Mouse (Mus musculus) erythroid progenitor cell, adult 5-6 weeks (primary cell): ENCODE results near the gene Olfr76. TPM values are rescaled to one million over a fixed set of nuclear protein-coding genes. Genes with fewer than 3 reads are reported as not detected.
"Not testable (repeated sequence)": the region's sequence is repeated elsewhere in the genome, so short reads cannot be mapped to it uniquely, and the experiment has no call there.

Experiments
- ATAC-seq: replicated peaks from 2 replicates; pipeline ENCODE4 v1.8.0; 2016; ENCODE audit warnings: moderate number of reproducible peaks, mild to moderate bottlenecking, moderate TSS enrichment, inconsistent platforms; ENCODE audit not compliant: poor library complexity, low FRiP score, severe bottlenecking
- total RNA-seq, 2 experiments: library from RNA; stranded (forward) in 1 of 2; stranded (reverse) in 1 of 2; fragments of 150-400 nt in 1 of 2; fragments of 186-747, 209-891 nt in 1 of 2; gene quantifications; 2 replicates each; pipeline versions ENCODE4 v1.2.3 to v1.2.4; 2015 to 2017; ENCODE audit warnings: low replicate concordance in 2 of 2

Olfr76 gene
- total RNA-seq (2015; ENCODE audit: low replicate concordance) = not detected in 2 replicates
- total RNA-seq (2017; ENCODE audit: low replicate concordance) = not detected in 2 replicates

DNA sequence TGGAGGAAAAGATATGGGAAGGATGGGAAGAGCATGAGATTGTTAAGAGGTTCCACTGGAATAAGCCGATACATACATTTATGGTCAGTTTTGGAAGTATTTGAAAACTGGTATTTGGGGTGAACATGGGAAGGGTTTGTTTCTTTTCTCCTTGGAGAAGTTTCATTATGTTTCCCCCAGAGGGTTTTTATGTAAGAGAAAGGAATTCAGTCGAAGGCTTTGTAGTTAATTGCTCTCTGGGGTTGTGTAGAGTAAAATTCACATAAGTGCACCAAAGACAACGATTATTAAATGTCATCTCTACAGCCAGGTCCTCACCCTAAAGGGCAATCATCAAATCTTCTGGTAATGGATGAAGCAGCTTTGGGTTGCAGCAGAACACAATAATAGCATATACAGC lies at the start of gene Olfr76:
Gene Olfr76, minus strand, starts transcription at position 101 of the 400 bp plus-strand sequence.
- no peak for ATAC-seq

DNA sequence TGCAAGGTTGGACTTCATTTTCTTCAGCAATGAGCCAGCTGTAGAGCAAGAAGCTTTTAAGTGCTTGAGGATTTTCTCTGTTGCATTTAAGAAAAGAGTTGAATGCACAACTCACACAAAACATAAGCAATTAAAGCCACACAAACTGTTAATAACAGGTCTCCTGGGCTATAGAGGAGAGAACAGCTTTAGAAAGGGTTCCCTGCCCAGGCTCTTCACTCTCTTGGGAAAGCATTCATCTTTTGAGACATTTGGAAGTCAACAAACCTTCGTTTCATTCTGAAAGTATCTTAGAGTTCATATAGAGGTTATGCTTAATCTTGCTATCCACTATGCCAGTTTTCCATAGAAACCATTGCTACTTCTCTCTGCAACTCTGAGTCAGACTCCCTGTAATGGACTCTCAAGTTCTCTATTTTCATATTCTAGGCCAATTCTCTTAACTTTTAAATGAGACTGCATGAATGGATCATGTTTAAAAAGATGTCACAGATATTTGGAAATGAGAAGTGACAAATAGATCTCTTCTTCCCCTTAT lies 47.1 kb upstream of the Olfr76 start, which contains the start of gene Olfr1555-ps1:
Gene Olfr1555-ps1, minus strand, starts transcription at position 51 of the 538 bp plus-strand sequence.
- ATAC-seq = not testable (repeated sequence)

DNA sequence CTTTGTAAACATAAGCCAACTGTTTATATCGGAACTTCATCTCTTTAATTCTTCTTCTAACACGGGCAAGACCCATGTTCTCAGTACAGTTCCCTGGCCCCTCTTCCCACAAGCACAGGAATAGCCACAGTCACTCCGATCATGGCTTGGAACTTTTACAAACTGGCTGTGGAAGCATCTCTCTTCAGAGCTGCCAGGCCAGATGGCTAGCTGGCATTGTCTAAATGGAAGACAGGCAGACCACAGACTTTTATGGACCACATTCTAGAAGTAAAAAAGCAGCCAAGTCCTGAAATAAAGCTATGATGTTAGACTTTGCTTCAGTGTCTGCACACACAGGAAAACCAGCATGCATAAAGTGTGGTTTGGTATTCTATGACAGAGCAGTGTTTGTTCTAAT lies 22.4 kb upstream of the Olfr76 start:
- no peak for ATAC-seq

DNA sequence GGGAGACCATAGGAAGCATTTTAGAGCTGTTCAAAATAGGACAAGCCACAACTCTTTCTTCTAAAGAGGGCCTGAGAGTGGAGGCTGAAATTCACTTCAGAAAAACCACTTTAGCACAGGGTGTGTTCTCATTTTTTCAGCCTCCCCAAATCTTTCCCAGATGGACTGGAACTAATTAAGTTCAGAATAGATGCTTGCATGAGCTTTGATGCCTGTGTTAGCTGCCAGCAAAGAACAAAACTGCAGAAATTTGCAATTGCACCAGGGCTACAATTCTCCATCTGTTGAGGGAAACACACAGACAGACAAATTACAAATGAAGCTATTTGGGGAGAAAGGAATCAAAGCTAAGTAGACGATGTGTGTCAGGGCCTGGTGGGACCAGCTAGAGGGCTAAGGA lies 20.4 kb upstream of the Olfr76 start:
- ATAC-seq = no peak

DNA sequence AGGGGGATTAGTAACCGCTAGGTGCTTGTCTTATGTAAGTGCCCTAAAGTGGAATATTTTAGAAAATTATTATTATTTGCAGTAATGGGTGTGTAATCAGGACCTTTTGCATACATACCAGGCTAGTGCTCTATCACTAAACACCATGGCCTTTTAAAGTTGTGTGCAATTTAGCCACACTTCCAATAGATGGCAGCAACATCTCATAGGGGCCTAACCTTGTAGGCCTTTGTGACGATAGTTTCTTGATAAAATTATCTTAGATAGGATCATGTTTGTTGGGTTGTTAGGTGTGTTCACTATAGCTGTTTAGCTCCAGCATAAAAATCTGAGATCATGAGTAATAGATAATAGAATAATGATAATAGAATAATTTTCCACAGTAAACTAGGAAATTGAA lies 11.3 kb upstream of the Olfr76 start:
- ATAC-seq = no peak

DNA sequence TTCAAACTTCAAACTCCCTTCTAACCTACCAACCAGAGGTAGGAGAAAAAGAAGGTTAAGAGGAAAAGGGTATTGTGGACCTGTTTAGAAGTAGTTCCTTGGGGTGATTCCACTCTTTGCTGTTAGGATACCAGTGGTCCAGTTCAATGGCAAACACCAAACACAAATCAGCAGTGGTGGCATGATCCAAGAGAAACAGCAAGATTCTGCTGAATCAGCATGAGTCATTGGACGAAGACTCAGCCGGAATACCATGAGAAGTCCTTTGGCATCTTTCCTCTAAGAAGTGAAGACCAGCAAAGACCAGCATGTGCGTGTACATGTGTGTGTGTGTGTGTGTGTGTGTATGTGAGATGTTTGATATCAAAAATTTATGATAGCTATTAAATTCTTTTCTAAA lies 6.5 kb downstream of the Olfr76 start:
- ATAC-seq = no peak

DNA sequence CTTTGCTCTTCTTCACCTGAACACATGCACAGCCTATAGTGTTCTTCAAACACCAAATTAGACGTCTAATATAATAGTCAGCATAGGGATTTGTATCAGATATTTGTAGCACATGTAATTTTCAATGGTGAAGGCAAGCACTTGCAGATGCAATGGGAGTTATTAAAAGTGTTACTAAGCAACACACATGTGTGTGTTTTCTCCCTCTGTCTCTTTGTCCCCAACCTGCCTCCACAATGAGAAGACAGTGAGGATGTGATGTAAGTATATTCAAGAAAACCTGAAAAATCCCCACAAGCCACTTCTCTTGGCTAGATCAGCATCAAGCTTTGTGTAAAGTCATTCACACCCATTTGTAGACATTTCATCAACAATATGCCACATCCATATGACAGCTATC lies 7.2 kb downstream of the Olfr76 start, which contains the start of gene Olfr1428:
Gene Olfr1428, minus strand, starts transcription at position 101 of the 400 bp plus-strand sequence.
- no peak for ATAC-seq

DNA sequence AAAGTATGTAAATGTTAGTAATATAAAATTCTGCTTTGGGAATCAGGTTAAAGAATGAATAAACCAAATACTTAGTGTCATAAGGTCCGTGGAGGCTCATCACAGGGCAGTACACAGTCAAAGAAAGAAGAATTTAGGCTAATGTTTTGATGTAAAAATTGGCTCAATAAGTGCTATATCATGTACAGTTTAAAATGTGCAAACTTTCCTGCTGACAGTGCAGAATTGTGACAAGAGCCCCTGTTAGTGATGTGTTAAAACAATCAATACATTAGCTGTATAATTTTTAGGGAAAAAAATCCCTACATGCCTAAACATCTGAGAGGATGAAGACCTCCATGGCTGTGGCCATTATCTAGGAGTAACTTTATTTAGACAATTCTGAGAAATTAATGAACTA lies 9.2 kb downstream of the Olfr76 start:
- no peak for ATAC-seq

DNA sequence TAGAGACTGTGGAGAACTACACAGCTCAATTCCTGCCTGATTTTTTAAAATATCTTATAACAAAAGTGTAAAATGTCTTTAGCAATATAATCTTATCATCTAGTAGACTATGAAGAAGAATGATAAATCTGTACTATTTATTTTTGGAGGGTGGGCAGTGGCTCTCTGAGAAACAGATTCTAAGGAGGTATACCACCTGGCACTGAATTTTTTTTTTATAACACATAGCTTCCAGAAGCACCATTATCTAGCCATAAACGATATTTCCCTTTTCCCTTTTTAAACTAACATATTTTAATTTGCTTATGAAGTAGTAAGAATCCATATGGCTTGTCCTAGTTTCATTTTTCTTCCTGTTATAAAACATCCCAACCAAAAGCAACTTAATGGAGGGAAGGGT lies 18.5 kb downstream of the Olfr76 start:
- no peak for ATAC-seq

DNA sequence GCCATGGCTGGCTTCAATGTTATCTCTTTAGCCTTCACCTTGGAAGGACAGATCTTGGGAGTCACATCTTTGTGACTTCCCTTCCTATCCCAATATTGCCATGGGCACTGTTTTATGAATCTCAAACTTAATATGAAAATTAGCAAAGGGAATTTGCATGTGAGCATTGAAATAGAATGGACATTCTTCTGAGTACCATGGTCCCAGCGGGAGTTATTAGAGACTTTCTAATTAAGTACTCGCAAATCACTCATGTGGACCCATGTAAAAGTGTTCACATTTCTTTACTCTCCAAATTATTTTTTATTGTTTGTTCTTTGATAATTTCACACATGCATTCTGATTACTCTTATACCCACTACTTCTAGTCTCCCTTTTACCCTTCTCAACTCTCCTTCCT lies 19.8 kb downstream of the Olfr76 start, which contains the start of gene Olfr1427:
Gene Olfr1427, minus strand, starts transcription at position 101 of the 400 bp plus-strand sequence.
- ATAC-seq = no peak

DNA sequence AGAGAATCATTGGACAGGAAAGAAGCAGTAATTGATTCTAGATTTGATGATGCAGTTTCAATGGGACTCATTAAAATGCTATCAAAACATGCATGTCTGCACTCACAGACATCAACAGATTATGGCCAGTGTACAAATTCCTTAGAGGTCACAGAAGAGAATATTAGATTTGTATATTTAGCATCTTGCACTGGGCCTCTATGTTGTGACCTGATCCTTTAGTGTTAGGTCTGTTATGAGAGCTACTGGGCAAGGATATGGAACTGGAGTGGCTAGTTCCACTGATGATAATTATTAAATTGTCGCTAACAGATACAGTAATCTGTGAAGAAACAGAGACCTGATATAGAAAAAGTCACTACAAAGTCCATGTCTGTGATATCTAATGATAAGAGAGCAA lies 31.1 kb downstream of the Olfr76 start, which contains the start of gene Olfr1426:
Gene Olfr1426, minus strand, starts transcription at position 101 of the 400 bp plus-strand sequence.
- ATAC-seq = no peak

DNA sequence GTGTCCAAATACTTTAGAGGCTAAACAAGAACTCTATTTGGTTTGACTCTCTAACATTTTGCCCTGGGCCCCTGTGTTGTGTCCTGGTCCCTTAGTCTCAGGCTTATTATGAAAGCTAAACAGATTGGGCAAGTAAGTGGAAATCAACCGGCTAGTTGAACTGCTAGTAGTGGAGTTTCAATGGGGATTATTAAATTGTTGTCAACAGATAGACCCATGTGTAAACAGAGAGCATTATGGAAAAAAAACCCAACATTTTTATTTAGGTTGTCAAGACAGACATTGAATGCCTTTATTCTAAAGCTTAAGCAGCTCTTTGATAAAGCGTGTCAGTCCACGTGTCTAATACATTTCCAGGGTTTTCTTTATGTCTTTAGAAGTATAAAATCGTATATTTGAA lies 45.4 kb downstream of the Olfr76 start, which contains the start of gene Olfr1425:
Gene Olfr1425, minus strand, starts transcription at position 101 of the 400 bp plus-strand sequence.
- not testable (repeated sequence) for ATAC-seq

DNA sequence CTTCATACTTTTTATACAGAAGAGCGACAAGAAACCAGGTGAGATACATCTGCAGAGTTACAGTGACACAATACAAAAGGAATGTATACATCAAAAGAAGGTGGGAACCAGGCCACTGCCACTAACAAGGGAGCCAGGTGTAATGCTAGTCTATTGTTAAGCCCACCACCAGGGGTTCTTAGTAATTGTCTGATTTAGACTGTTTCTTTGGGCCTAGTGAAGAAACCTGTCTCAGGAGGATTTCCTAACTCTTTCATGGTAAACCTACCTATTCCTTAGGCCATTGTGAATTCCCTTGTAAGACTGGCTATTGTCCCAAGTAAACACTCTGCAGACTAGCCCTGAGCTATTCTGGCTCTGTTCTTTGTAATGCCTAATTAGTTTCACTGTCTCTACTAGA lies 53.5 kb downstream of the Olfr76 start:
- not testable (repeated sequence) for ATAC-seq

Other genes starting within 250 kb of the Olfr76 start
- not detected in 2 replicates for gene Olfr1419, start 248.1 kb downstream of the Olfr76 start, total RNA-seq (2015; ENCODE audit: low replicate concordance)
- not detected in 2 replicates for gene Olfr1419, start 248.1 kb downstream of the Olfr76 start, total RNA-seq (2017; ENCODE audit: low replicate concordance)
- not detected in 2 replicates for gene Olfr1420, start 236.6 kb downstream of the Olfr76 start, total RNA-seq (2015; ENCODE audit: low replicate concordance)
- gene Olfr1420, start 236.6 kb downstream of the Olfr76 start, total RNA-seq (2017; ENCODE audit: low replicate concordance) = not detected in 2 replicates
- 9.6 and 12.3 TPM in 2 replicates for gene Patl1, start 210.8 kb downstream of the Olfr76 start, total RNA-seq (2015; ENCODE audit: low replicate concordance)
- 2.7 and 5.3 TPM in 2 replicates for gene Patl1, start 210.8 kb downstream of the Olfr76 start, total RNA-seq (2017; ENCODE audit: low replicate concordance)
- 23.5 and 34.6 TPM in 2 replicates for gene Osbp, start 157.3 kb downstream of the Olfr76 start, total RNA-seq (2015; ENCODE audit: low replicate concordance)
- 32.1 and 32.3 TPM in 2 replicates for gene Osbp, start 157.3 kb downstream of the Olfr76 start, total RNA-seq (2017; ENCODE audit: low replicate concordance)
- gene Olfr1423, start 81.9 kb downstream of the Olfr76 start, total RNA-seq (2015; ENCODE audit: low replicate concordance) = not detected in 2 replicates
- gene Olfr1423, start 81.9 kb downstream of the Olfr76 start, total RNA-seq (2017; ENCODE audit: low replicate concordance) = not detected in 2 replicates
- not detected in 2 replicates for gene Olfr1424, start 60.5 kb downstream of the Olfr76 start, total RNA-seq (2015; ENCODE audit: low replicate concordance)
- not detected in 2 replicates for gene Olfr1424, start 60.5 kb downstream of the Olfr76 start, total RNA-seq (2017; ENCODE audit: low replicate concordance)
- not detected in 2 replicates for gene Olfr1425, start 45.5 kb downstream of the Olfr76 start, total RNA-seq (2015; ENCODE audit: low replicate concordance)
- not detected in 2 replicates for gene Olfr1425, start 45.5 kb downstream of the Olfr76 start, total RNA-seq (2017; ENCODE audit: low replicate concordance)
- gene Olfr1426, start 31.2 kb downstream of the Olfr76 start, total RNA-seq (2015; ENCODE audit: low replicate concordance) = not detected in 2 replicates
- gene Olfr1426, start 31.2 kb downstream of the Olfr76 start, total RNA-seq (2017; ENCODE audit: low replicate concordance) = not detected in 2 replicates
- not detected in 2 replicates for gene Olfr1427, start 19.9 kb downstream of the Olfr76 start, total RNA-seq (2015; ENCODE audit: low replicate concordance)
- not detected in 2 replicates for gene Olfr1427, start 19.9 kb downstream of the Olfr76 start, total RNA-seq (2017; ENCODE audit: low replicate concordance)
- not detected in 2 replicates for gene Olfr1428, start 7.3 kb downstream of the Olfr76 start, total RNA-seq (2015; ENCODE audit: low replicate concordance)
- not detected in 2 replicates for gene Olfr1428, start 7.3 kb downstream of the Olfr76 start, total RNA-seq (2017; ENCODE audit: low replicate concordance)
- not detected in 2 replicates for gene Olfr1555-ps1, start 46.9 kb upstream of the Olfr76 start, total RNA-seq (2015; ENCODE audit: low replicate concordance)
- not detected in 2 replicates for gene Olfr1555-ps1, start 46.9 kb upstream of the Olfr76 start, total RNA-seq (2017; ENCODE audit: low replicate concordance)
- gene Olfr1431, start 77.4 kb upstream of the Olfr76 start, total RNA-seq (2015; ENCODE audit: low replicate concordance) = not detected in 2 replicates
- not detected in 2 replicates for gene Olfr1431, start 77.4 kb upstream of the Olfr76 start, total RNA-seq (2017; ENCODE audit: low replicate concordance)
- not detected in 2 replicates for gene Olfr1432, start 109.4 kb upstream of the Olfr76 start, total RNA-seq (2015; ENCODE audit: low replicate concordance)
- gene Olfr1432, start 109.4 kb upstream of the Olfr76 start, total RNA-seq (2017; ENCODE audit: low replicate concordance) = not detected in 2 replicates
- gene Olfr262, start 118.5 kb upstream of the Olfr76 start, total RNA-seq (2015; ENCODE audit: low replicate concordance) = not detected in 2 replicates
- gene Olfr262, start 118.5 kb upstream of the Olfr76 start, total RNA-seq (2017; ENCODE audit: low replicate concordance) = not detected in 2 replicates
- gene Olfr235, start 137.8 kb upstream of the Olfr76 start, total RNA-seq (2015; ENCODE audit: low replicate concordance) = not detected in 2 replicates
- gene Olfr235, start 137.8 kb upstream of the Olfr76 start, total RNA-seq (2017; ENCODE audit: low replicate concordance) = not detected in 2 replicates
- gene Olfr1434, start 156.7 kb upstream of the Olfr76 start, total RNA-seq (2015; ENCODE audit: low replicate concordance) = not detected in 2 replicates
- gene Olfr1434, start 156.7 kb upstream of the Olfr76 start, total RNA-seq (2017; ENCODE audit: low replicate concordance) = not detected in 2 replicates
- not detected in 2 replicates for gene Olfr1436, start 175.9 kb upstream of the Olfr76 start, total RNA-seq (2015; ENCODE audit: low replicate concordance)
- gene Olfr1436, start 175.9 kb upstream of the Olfr76 start, total RNA-seq (2017; ENCODE audit: low replicate concordance) = not detected in 2 replicates
- not detected in 2 replicates for gene Olfr1437, start 201.9 kb upstream of the Olfr76 start, total RNA-seq (2015; ENCODE audit: low replicate concordance)
- not detected in 2 replicates for gene Olfr1437, start 201.9 kb upstream of the Olfr76 start, total RNA-seq (2017; ENCODE audit: low replicate concordance)
- gene Olfr1438-ps1, start 212.7 kb upstream of the Olfr76 start, total RNA-seq (2015; ENCODE audit: low replicate concordance) = not detected in 2 replicates
- gene Olfr1438-ps1, start 212.7 kb upstream of the Olfr76 start, total RNA-seq (2017; ENCODE audit: low replicate concordance) = not detected in 2 replicates